Mouse (Mus musculus) neural tube, embryonic 14.5 days (tissue): ENCODE measurements at regions not wholly inside any gene's neighbourhood (a gene's known extent, or its start where the extent isn't known, plus 50 kb on each side); places are given as distances from the start of the nearest gene placed in this dataset.

ENCODE experiments used
- ATAC-seq: fragments of 200-750 bp; cut with Nextera tagmentation; 2 replicates; pipeline ENCODE4 v1.8.0; 2017; ENCODE audit warnings: low read depth, mild to moderate bottlenecking, moderate TSS enrichment, moderate library complexity
- H3K27ac ChIP-seq: fragments of 300-500 bp; sonication (generic); 2 replicates; pipeline ENCODE4 v1.5.1; 2014; ENCODE audit warnings: low read depth, mild to moderate bottlenecking, control low read depth, low read length, moderate library complexity, mixed read lengths
- H3K27me3 ChIP-seq: fragments of 300-500 bp; sonication (generic); 2 replicates; pipeline ENCODE4 v1.6.1; 2014; ENCODE audit warnings: low read length; ENCODE audit not compliant: control insufficient read depth, insufficient read depth
- H3K36me3 ChIP-seq: fragments of 300-500 bp; sonication (generic); 2 replicates; pipeline ENCODE4 v1.6.1; 2014; ENCODE audit warnings: low read length, mixed read lengths; ENCODE audit not compliant: control insufficient read depth, insufficient read depth
- H3K4me1 ChIP-seq: fragments of 300-500 bp; sonication (generic); 2 replicates; pipeline ENCODE4 v1.6.1; 2014; ENCODE audit warnings: low read length; ENCODE audit not compliant: control insufficient read depth, insufficient read depth
- H3K4me2 ChIP-seq: fragments of 300-500 bp; sonication (generic); 2 replicates; pipeline ENCODE4 v1.6.1; 2014; ENCODE audit warnings: mild to moderate bottlenecking, low read depth, low read length, control low read depth
- H3K4me3 ChIP-seq: fragments of 300-500 bp; sonication (generic); 2 replicates; pipeline ENCODE4 v1.5.1; 2014; ENCODE audit warnings: low read depth, low read length, control low read depth, mixed read lengths
- H3K9ac ChIP-seq: fragments of 300-500 bp; sonication (generic); replicated peaks from 2 replicates; pipeline ENCODE4 v1.6.1; 2014; ENCODE audit warnings: low read depth, mild to moderate bottlenecking, control low read depth, low read length, mixed read lengths
- H3K9me3 ChIP-seq: fragments of 300-500 bp; sonication (generic); 2 replicates; pipeline ENCODE4 v1.6.1; 2016; ENCODE audit warnings: low read length; ENCODE audit not compliant: control insufficient read depth
- WGBS: fragments of 180-500 bp; shearing (Covaris S2); extraction: QIAGEN DNeasy Blood & Tissue Kit; methylation state at CpG from one replicate; pipeline ENCODE4 v1.1.7; 2014; 5-methylcytosine and 5-hydroxymethylcytosine counted together

DNA sequence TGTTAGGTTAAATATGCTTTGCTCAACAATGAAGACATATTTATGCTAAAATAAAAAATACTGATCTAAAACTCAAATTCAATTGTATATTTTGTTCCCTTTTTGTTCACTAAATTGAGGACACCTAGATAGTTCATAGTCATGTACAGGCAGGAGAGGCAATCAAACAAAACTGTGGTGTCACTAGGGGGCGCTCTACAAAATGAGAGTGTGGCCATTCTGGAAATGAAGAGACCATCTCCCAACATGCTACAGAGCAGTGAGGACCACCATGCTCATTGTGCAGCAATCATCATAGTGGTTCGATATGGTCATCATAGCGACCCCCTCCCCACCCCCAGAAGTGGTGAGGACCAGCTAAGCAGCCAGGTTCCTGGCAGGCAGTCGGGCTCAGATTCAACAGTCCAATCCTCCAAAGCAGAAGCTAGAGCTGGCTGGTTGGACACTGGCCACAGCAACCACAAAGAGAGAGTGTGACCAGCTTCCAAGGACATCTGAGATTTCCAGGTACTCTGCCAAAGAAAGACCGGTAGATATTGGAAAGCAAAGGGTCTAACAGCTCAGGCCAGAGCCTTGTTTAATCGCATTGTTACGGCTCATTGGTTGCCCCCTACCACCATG is 155.4 kb downstream of the Tgfb2 start:
- Histone ChIP-seq H3K27ac (no peak overlapping the region), H3K4me1 (no peaks in the 10 kb centered on the region), H3K9me3 (no peaks in the 10 kb centered on the region), H3K4me2 (no peak overlapping the region), H3K4me3 (no peak overlapping the region), H3K9ac (no peak overlapping the region), H3K36me3 (no peaks in the 10 kb centered on the region), H3K27me3 (no peaks in the 10 kb centered on the region)
- 85% methylated on average over 7 of the region's 7 CpGs for WGBS
- no peak for ATAC-seq

DNA sequence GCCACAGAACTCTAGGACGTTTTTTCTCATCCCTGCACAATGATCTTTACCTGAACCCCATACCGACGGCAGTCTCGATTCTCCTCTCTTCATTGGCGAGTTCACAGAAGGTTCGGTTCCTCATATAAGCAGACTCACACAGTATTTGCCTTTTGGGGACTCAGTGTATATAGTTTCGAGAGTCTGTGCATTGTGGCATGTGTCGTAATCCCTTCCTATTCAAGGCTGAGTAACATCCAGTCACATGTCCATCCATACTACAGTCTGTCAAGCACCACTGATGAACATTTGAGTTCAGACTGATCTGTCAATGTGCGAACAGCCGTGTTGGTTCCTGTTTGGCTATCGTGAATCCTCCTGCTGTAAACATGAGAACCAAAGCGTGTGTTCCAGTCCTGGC is 156.6 kb downstream of the Tgfb2 start:
- Histone ChIP-seq H3K4me3 (no peak overlapping the region), H3K9ac (no peak overlapping the region), H3K27ac (no peak overlapping the region), H3K4me2 (no peak overlapping the region), H3K36me3 (no peaks in the 10 kb centered on the region), H3K27me3 (no peaks in the 10 kb centered on the region), H3K9me3 (no peaks in the 10 kb centered on the region), H3K4me1 (no peaks in the 10 kb centered on the region)
- no peak for ATAC-seq
- WGBS, result 95% methylated on average over 12 of the region's 12 CpGs

DNA sequence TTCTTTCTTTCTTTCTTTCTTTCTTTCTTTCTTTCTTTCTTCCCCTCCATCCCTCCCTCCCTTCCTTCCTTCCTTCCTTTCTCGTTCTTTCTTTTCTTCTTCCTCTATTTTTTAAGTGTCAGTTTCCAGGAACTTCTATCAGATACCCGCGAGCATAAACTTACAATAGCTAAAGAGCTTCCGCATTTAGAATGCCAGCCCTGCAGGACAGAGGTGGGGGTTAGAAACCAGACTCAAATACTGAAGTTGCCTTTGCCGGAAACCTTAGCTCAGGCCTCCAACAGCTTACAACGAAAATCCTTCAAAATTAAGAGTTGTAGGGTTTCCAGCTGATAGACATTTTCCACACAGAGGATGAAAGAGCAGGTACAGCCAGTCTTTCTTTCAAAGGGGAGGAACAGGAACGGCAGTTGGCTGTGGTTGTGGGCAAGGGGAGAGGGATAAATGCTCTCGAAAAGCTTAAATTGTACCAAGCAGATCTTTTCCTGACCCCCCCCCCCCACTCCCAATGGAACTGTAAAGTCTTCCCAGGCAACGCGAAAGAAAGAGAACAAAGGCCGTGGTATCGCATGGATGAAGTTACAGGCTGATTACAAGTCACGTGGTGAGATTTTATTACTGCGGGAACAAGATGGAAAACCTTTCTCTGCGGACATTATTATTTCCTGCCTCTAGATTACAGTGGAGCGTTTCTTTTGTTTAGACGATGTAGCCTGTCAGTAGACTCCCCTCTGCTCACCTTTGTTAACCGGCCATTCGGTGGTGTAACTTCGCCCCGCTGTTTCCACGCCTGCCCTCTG is 159.2 kb downstream of the Tgfb2 start:
- Histone ChIP-seq H3K27ac (peak overlapping the region; percentile 74), H3K9ac (peak overlapping the region; percentile 37; the same call in 1 of the 2 replicates), H3K4me3 (no peak overlapping the region), H3K4me1 (no peaks in the 10 kb centered on the region), H3K9me3 (no peaks in the 10 kb centered on the region), H3K36me3 (no peaks in the 10 kb centered on the region), H3K27me3 (no peaks in the 10 kb centered on the region), H3K4me2 (peak overlapping the region; percentile 34; the same call in 1 of the 2 replicates)
- 25% methylated on average over 22 of the region's 22 CpGs for WGBS
- peak; percentile 80 for ATAC-seq

DNA sequence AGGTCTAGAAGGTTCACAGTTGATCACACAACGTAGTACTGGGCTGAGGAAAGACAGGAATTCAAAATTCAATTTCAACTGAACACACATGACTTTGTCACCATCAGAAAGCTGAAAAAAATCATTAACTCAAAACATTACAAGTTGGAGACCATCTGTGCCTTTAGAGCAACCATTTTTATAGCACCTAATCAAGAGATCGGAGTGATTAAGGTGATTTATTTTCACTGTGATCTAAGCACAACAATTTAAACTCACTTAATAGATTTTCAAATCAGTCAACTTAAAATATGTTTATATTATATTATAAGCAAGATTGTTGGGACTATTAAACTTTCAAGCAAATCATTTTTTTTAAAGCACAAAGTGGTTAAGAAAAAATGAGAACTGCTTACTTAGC is 165.7 kb downstream of the Tgfb2 start:
- Histone ChIP-seq H3K4me2 (no peak overlapping the region), H3K4me1 (no peaks in the 10 kb centered on the region), H3K27me3 (no peaks in the 10 kb centered on the region), H3K4me3 (no peak overlapping the region), H3K9ac (no peak overlapping the region), H3K27ac (no peak overlapping the region), H3K9me3 (no peaks in the 10 kb centered on the region), H3K36me3 (no peaks in the 10 kb centered on the region)
- WGBS, result 78% methylated on average over 2 of the region's 2 CpGs
- ATAC-seq, result no peak

DNA sequence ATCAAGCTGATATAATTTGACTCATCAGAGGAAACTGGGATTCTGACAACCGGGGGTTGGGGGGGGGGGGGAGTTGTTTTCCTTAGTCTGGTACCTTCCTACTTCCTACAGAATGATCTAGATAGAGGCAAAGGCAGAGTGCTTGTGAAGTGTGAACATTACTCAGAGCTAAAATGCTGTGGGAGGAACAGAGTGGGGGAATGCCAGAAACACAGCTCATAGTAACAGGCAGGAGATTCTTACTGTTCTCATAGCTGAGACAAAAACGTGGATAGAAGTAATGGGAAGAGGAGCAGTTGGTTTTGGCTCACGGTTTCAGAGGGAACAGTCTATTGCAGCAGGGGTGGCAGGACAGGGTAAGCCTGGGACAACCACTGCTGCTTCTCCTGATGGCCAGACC is 167.6 kb downstream of the Tgfb2 start:
- WGBS, result 78% methylated on average over 3 of the region's 3 CpGs

DNA sequence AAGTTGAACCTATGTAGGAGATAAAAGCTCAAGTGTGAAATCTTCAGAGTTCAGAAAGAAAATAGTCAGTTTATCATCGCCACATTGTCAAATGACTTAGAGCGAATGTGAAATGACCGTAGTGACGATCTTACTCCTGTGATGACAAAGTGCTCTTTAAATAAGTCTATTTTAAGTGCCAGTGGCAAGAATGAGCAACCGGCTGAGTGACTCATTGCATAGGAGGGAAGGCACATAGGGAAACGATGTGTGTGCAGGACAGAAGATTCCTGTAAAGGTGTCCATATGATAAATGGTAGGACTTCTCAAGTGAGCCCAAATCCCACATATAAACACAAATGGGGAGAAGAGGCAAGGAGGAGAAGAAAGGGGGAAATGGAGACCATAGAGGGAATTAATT is 189.8 kb downstream of the Tgfb2 start:
- WGBS, result 88% methylated on average over 6 of the region's 6 CpGs
- no peak for ATAC-seq
- H3K27ac ChIP-seq, result no peak overlapping the region

More for the DNA sequence above, 167.6 kb downstream of the Tgfb2 start:
- Histone ChIP-seq H3K4me1 (no peaks in the 10 kb centered on the region), H3K4me2 (no peak overlapping the region), H3K9ac (no peak overlapping the region), H3K36me3 (no peaks in the 10 kb centered on the region), H3K27me3 (no peaks in the 10 kb centered on the region), H3K27ac (no peak overlapping the region), H3K4me3 (no peak overlapping the region), H3K9me3 (no peaks in the 10 kb centered on the region)
- ATAC-seq, result no peak

DNA sequence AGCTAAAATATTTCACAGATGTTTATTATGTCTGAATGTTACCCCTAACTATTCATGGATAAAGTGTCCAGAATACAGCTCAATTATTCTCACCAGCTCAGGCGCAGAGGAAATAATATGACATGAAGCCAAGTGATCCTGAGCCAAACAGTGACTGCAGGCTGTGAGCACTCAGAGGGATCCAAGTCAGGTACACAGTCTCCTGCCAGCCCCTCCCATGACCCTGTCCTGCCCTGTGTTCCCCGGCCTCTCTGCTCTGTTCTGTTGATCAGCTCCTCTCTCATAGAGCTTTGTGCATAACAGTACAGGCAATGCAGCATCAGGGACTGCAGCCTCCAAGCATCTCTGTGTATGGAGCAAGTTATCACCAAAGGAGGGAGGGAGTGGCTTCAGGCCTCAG is 190.7 kb downstream of the Tgfb2 start:
- no peaks in the 10 kb centered on the region for H3K36me3 ChIP-seq
- H3K4me1 ChIP-seq, result no peaks in the 10 kb centered on the region
- no peak overlapping the region for H3K9ac ChIP-seq
- WGBS, result 62% methylated on average over 2 of the region's 2 CpGs
- no peak overlapping the region for H3K27ac ChIP-seq
- no peak for ATAC-seq
- no peaks in the 10 kb centered on the region for H3K27me3 ChIP-seq
- no peak overlapping the region for H3K4me2 ChIP-seq
- H3K4me3 ChIP-seq, result no peak overlapping the region
- no peaks in the 10 kb centered on the region for H3K9me3 ChIP-seq

More for the DNA sequence above, 189.8 kb downstream of the Tgfb2 start:
- Histone ChIP-seq H3K4me1 (no peaks in the 10 kb centered on the region), H3K9ac (no peak overlapping the region), H3K4me2 (no peak overlapping the region), H3K4me3 (no peak overlapping the region), H3K36me3 (no peaks in the 10 kb centered on the region), H3K27me3 (no peaks in the 10 kb centered on the region), H3K9me3 (no peaks in the 10 kb centered on the region)

DNA sequence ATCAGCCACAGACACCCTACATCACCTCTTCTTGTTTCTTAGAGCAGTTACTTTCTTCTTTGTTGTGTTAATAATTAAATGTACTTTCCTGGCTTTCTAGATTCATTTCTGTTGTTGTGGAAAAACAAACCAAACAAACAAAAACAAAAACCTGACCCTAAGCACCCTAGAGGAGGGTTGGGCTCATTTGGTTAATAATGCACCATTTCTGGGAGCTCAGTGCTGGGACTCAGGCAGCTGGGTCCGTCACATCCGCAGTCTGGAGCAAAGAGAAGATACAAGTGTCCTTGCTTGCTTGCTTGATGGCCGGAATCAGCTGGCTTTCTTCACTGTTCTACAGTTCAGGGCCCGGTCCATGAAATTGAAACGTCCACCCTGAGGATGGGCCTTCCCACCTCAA is 191.9 kb downstream of the Tgfb2 start:
- no peaks in the 10 kb centered on the region for H3K36me3 ChIP-seq
- no peak overlapping the region for H3K4me2 ChIP-seq
- H3K27ac ChIP-seq, result no peak overlapping the region
- no peak for ATAC-seq
- H3K4me1 ChIP-seq, result no peaks in the 10 kb centered on the region
- H3K4me3 ChIP-seq, result no peak overlapping the region
- 59% methylated on average over 5 of the region's 5 CpGs for WGBS
- H3K9ac ChIP-seq, result no peak overlapping the region
- H3K9me3 ChIP-seq, result no peaks in the 10 kb centered on the region
- no peaks in the 10 kb centered on the region for H3K27me3 ChIP-seq

DNA sequence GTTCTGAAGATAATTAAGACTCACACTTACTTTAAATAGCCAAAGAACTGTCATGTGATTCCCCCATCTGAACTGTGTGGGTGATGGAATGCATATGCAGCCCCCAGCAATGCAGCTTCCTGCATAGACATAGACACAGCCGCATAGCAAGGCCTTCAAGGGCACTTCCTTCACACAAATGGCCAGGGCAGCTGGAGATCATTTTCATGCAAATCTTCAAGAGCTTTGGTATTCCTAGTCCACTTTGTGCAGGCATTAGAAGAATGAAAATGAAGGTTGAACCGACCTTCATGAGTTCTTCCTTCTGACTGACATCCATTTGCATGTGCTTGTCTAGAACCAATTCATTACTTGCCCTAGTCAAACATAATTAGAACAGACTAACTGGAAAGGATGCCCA is 195.3 kb downstream of the Tgfb2 start:
- H3K9ac ChIP-seq, result no peak overlapping the region
- ATAC-seq, result no peak
- H3K4me1 ChIP-seq, result no peaks in the 10 kb centered on the region
- 57% methylated on average over 2 of the region's 2 CpGs for WGBS
- H3K4me2 ChIP-seq, result no peak overlapping the region
- no peaks in the 10 kb centered on the region for H3K36me3 ChIP-seq
- no peaks in the 10 kb centered on the region for H3K27me3 ChIP-seq
- no peak overlapping the region for H3K27ac ChIP-seq
- H3K4me3 ChIP-seq, result no peak overlapping the region
- no peaks in the 10 kb centered on the region for H3K9me3 ChIP-seq
